ENCODE assay signal across 24 mouse cellular contexts in the genomic region with DNA sequence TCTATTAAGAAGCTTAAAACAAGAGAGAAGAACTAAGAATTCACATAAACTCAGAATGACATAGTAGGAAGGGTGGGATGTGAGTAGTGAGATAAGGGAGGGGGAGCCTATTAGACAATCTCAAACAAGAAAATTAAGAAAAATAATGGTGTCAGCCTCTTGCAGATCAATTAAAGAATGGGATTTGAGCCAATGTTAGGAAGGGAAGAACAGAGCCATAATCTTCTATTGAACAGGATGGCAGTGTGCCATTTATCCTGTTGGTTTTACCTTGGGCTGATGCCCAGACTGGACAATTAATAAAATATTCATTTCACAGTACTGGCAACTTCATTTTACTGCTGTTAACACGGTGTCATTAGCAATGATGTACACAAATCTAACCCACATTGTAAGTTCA.
A peak's percentile ranks its signal among the peaks of the same experiment; 100 is the strongest.
DNase-seq lines count a peak whose midpoint lies in the region; ATAC-seq and TF ChIP-seq lines count a peak whose summit lies in the region.
"Had no signal": no experiment of that assay in that cellular context is flagged by ENCODE, and none has a peak within 500 bp of the region (broad histone marks: within the 10 kb centered on the region; RNA-seq: fewer than 3 reads in every experiment).

No protein-coding gene starts in this region.

- no peaks in the 10 kb centered on the region for H3K27me3 ChIP-seq in hindbrain, embryonic 15.5 days
- no peaks in the 10 kb centered on the region for H3K27me3 ChIP-seq in hindbrain, embryonic 12.5 days
- H3K27me3 ChIP-seq in midbrain, postnatal 0 days (ENCODE audit: insufficient read depth, low read length), result no peaks in the 10 kb centered on the region
- H3K27me3 ChIP-seq in midbrain, embryonic 13.5 days, result no peaks in the 10 kb centered on the region
- H3K27me3 ChIP-seq: embryonic facial prominence, embryonic 12.5 days; heart, embryonic 12.5 days; midbrain, embryonic 12.5 days; Patski had no signal

- WGBS in hindbrain, embryonic 15.5 days, result 38% methylated on average over 1 of the region's 1 CpGs
- 76% methylated on average over 1 of the region's 1 CpGs for WGBS in hindbrain, embryonic 12.5 days
- 46% methylated on average over 1 of the region's 1 CpGs for WGBS in midbrain, postnatal 0 days
- 59% methylated on average over 1 of the region's 1 CpGs for WGBS in midbrain, embryonic 13.5 days

- peak; percentile 69 for ATAC-seq in hindbrain, embryonic 15.5 days (ENCODE audit: low FRiP score, low read depth)
- ATAC-seq in hindbrain, embryonic 12.5 days (ENCODE audit: low FRiP score), result no peak
- ATAC-seq in midbrain, postnatal 0 days (ENCODE audit: low FRiP score), result no peak
- no peak for ATAC-seq in midbrain, embryonic 13.5 days
- ATAC-seq: Patski had no signal

- TF ChIP-seq CTCF in midbrain, postnatal 0 days (IDR thresholded peaks at IDR 0.05), result no peak

- H3K9ac ChIP-seq in hindbrain, embryonic 15.5 days, result no peak overlapping the region
- no peak overlapping the region for H3K9ac ChIP-seq in hindbrain, embryonic 12.5 days
- H3K9ac ChIP-seq in midbrain, postnatal 0 days (replicated peaks; ENCODE audit: low read length, poor library complexity, severe bottlenecking), result no peak overlapping the region
- no peak overlapping the region for H3K9ac ChIP-seq in midbrain, embryonic 13.5 days (replicated peaks)
- H3K9ac ChIP-seq: embryonic facial prominence, embryonic 12.5 days; heart, embryonic 12.5 days; midbrain, embryonic 12.5 days had no signal

- no peaks in the 10 kb centered on the region for H3K4me1 ChIP-seq in hindbrain, embryonic 15.5 days (replicated peaks)
- H3K4me1 ChIP-seq in hindbrain, embryonic 12.5 days, result no peaks in the 10 kb centered on the region
- H3K4me1 ChIP-seq in midbrain, postnatal 0 days (ENCODE audit: insufficient read depth, low read length), result no peaks in the 10 kb centered on the region
- H3K4me1 ChIP-seq in midbrain, embryonic 13.5 days (replicated peaks), result no peaks in the 10 kb centered on the region
- H3K4me1 ChIP-seq: embryonic facial prominence, embryonic 12.5 days; heart, embryonic 12.5 days; midbrain, embryonic 12.5 days had no signal

- H3K27ac ChIP-seq in hindbrain, embryonic 15.5 days (replicated peaks), result no peak overlapping the region
- H3K27ac ChIP-seq in hindbrain, embryonic 12.5 days, result no peak overlapping the region
- no peak overlapping the region for H3K27ac ChIP-seq in midbrain, postnatal 0 days (ENCODE audit: low read depth, low read length)
- H3K27ac ChIP-seq in midbrain, embryonic 13.5 days, result no peak overlapping the region
- H3K27ac ChIP-seq: embryonic facial prominence, embryonic 12.5 days; macrophage; midbrain, embryonic 12.5 days had no signal

- no peak overlapping the region for H3K4me2 ChIP-seq in hindbrain, embryonic 15.5 days
- no peak overlapping the region for H3K4me2 ChIP-seq in hindbrain, embryonic 12.5 days (replicated peaks)
- H3K4me2 ChIP-seq in midbrain, postnatal 0 days (ENCODE audit: low read depth, low read length, poor library complexity, severe bottlenecking), result no peak overlapping the region
- H3K4me2 ChIP-seq in midbrain, embryonic 13.5 days (replicated peaks), result no peak overlapping the region
- H3K4me2 ChIP-seq: embryonic facial prominence, embryonic 12.5 days; heart, embryonic 12.5 days; liver, embryonic 11.5 days; midbrain, embryonic 12.5 days had no signal

- no peaks in the 10 kb centered on the region for H3K36me3 ChIP-seq in hindbrain, embryonic 15.5 days
- H3K36me3 ChIP-seq in hindbrain, embryonic 12.5 days, result no peaks in the 10 kb centered on the region
- H3K36me3 ChIP-seq in midbrain, postnatal 0 days (ENCODE audit: insufficient read depth, low read length), result no peaks in the 10 kb centered on the region
- no peaks in the 10 kb centered on the region for H3K36me3 ChIP-seq in midbrain, embryonic 13.5 days
- H3K36me3 ChIP-seq: embryonic facial prominence, embryonic 12.5 days; heart, embryonic 12.5 days; midbrain, embryonic 12.5 days had no signal

- H3K4me3 ChIP-seq in hindbrain, embryonic 15.5 days, result no peak overlapping the region
- H3K4me3 ChIP-seq in hindbrain, embryonic 12.5 days, result no peak overlapping the region
- no peak overlapping the region for H3K4me3 ChIP-seq in midbrain, postnatal 0 days (ENCODE audit: low read depth, low read length)
- no peak overlapping the region for H3K4me3 ChIP-seq in midbrain, embryonic 13.5 days (replicated peaks)
- H3K4me3 ChIP-seq: embryonic facial prominence, embryonic 12.5 days; erythroblast, embryonic 14.5 days; heart, embryonic 12.5 days; midbrain, embryonic 12.5 days had no signal

- H3K9me3 ChIP-seq in hindbrain, embryonic 15.5 days, result no peaks in the 10 kb centered on the region
- no peaks in the 10 kb centered on the region for H3K9me3 ChIP-seq in hindbrain, embryonic 12.5 days (replicated peaks)
- H3K9me3 ChIP-seq in midbrain, postnatal 0 days (ENCODE audit: low read length), result no peaks in the 10 kb centered on the region
- no peaks in the 10 kb centered on the region for H3K9me3 ChIP-seq in midbrain, embryonic 13.5 days
- H3K9me3 ChIP-seq: embryonic facial prominence, embryonic 12.5 days; heart, embryonic 12.5 days; midbrain, embryonic 12.5 days had no signal

- DNase-seq in cerebellum, adult 9-10 months, result peak; percentile 17
- DNase-seq in cerebellum, adult 11-12 months, result no peak
- DNase-seq in midbrain, postnatal 0 days (ENCODE audit: low spot score), result peak; percentile 81
- peak; percentile 1 for DNase-seq in retina, postnatal 7 days (ENCODE audit: low read depth, low spot score)
- no peak for DNase-seq in neural tube, embryonic 10.5 days (ENCODE audit: extremely low spot score, low spot score)
- DNase-seq: adrenal gland, adult 8-10 months; cerebellum, adult 18-20 months; gastrocnemius, postnatal 10 days; heart, adult 11 months; heart, postnatal 14 days; kidney, adult 8-10 months; kidney, postnatal 25 days; lung, adult 18-20 months; thymus, postnatal 4 days had no signal

Comparison
In these comparisons a context has a peak if more than half of its experiments do, and no peak if none do; other contexts are left out.
1. DNase-seq: peak in cerebellum, adult 9-10 months (single experiment), midbrain, postnatal 0 days (single experiment) and retina, postnatal 7 days (single experiment); none in cerebellum, adult 11-12 months (single experiment) and neural tube, embryonic 10.5 days (single experiment).